Mouse (Mus musculus) splenic B cell, adult 2 months (primary cell): ENCODE data around the gene Fam111a.

ENCODE experiments used
- DNase-seq: peaks from one replicate; pipeline ENCODE4 v3.0.0-alpha.2; 2011; ENCODE audit warnings: low read depth, low spot score
- H3K27me3 ChIP-seq: 2 replicates; pipeline ENCODE4 v1.6.1; 2012; ENCODE audit warnings: mild to moderate bottlenecking, low read length, moderate library complexity, mixed read lengths; ENCODE audit not compliant: control insufficient read depth, poor library complexity, insufficient read depth, severe bottlenecking
- H3K36me3 ChIP-seq: 2 replicates; pipeline ENCODE4 v1.6.1; 2012; ENCODE audit warnings: mild to moderate bottlenecking, low read length, moderate library complexity, mixed read lengths; ENCODE audit not compliant: control insufficient read depth, poor library complexity, insufficient read depth, severe bottlenecking

Fam111a gene

DNA sequence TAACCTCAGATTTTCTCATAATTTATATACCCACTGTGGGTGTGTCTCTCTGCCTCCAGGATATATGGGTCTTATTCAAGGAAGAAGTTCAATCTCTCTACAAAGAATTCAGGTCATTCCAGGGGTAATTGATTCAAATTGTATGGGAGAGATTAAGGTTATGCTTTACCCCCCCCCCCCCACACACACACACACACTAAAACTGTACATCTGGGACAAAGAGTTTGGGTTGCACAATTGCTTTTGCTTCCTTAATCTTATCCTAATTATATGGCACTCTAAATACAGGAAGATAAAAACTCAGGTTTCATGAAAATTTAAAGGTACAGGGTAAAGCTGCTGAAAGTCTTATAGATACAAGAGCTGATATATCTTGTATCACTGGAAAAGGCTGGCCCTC, 8.4 kb upstream of the Fam111a start:
- no peaks in the 10 kb centered on the region; the same call in 1 of the 2 replicates for H3K36me3 ChIP-seq
- no peaks in the 10 kb centered on the region for H3K27me3 ChIP-seq
- no peak for DNase-seq

DNA sequence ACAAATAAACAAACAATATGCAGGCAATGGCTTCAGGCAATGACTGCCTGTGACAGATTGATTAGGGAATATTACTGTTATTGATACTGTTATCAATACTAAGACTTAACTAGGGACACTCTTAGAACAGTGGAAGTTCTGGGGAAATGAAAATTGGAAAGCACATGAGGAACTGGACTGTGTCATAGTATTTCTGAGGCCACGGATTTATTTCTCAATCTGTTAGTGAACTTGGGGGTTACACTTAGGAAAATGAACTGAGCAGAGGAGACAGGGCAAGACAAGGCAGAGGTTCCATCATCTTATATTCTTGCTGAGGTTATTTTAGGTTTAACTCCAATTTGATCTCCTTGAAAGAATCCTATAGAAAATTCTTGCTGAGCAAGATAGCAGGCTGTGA, 5.6 kb upstream of the Fam111a start:
- no peak for DNase-seq
- H3K27me3 ChIP-seq, result no peaks in the 10 kb centered on the region
- no peaks in the 10 kb centered on the region for H3K36me3 ChIP-seq

DNA sequence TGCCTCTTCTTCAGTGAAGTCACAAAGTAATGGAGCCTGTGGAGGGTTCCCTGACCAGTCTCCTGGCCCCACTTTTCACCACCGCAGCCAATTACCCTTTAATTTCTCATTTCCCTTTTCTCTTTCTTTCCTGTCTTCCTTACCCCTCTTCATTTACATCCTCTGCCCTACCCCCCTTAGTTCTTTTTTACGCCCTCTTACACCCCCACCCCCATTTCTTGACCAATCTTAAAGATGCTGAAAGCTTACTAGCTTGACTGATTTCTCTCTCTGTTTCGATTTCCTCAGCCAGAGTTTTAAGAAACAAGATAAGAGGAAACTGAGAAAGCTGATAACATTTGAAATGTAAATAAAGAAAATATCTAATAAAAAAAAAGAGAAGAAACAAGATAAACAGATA, 4.8 kb upstream of the Fam111a start:
- peak; percentile 45 for DNase-seq
- H3K27me3 ChIP-seq, result no peaks in the 10 kb centered on the region
- no peaks in the 10 kb centered on the region for H3K36me3 ChIP-seq

DNA sequence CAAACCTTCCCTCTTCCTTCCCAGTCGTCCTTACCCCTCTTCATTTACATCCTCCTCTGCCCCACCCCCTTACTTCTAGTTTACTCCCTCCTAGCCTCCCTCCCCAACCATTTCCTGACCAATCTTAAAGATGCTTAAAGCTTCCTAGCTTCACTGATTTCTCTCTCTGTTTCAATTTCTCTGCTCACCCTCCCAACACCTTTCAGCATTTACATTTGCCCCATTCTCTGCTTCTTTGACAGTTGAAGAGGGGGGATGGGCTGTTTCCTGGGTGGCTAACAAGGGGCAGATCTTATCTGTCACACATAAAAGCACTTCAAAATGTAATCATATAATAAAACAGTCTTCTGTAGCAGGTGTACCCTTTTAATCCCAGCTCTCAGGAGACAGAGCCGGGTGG, 3.9 kb upstream of the Fam111a start:
- DNase-seq, result peak; percentile 60
- Histone ChIP-seq H3K27me3 (no peaks in the 10 kb centered on the region), H3K36me3 (no peaks in the 10 kb centered on the region)

DNA sequence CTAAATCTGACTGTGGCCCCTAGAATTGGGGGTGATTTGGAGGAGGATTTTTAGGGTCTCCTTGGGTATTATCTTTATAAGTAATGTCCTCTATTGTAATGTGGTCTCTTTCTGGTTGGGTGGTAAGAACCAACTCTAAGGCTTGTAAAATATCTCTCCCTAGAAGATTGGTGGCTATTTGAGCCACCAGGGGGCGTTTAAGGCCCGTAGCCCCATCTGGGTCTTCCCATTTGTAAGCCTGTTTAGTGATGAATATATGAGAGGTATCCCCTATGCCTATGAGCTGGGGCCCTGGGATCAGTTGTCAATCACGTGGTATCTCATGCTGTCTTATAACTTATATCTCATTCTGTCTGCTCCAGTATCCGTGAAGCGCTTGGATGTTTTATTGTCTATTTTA, 3.6 kb downstream of the Fam111a start:
- Histone ChIP-seq H3K36me3 (no peaks in the 10 kb centered on the region), H3K27me3 (no peaks in the 10 kb centered on the region)
- DNase-seq, result peak; percentile 72

DNA sequence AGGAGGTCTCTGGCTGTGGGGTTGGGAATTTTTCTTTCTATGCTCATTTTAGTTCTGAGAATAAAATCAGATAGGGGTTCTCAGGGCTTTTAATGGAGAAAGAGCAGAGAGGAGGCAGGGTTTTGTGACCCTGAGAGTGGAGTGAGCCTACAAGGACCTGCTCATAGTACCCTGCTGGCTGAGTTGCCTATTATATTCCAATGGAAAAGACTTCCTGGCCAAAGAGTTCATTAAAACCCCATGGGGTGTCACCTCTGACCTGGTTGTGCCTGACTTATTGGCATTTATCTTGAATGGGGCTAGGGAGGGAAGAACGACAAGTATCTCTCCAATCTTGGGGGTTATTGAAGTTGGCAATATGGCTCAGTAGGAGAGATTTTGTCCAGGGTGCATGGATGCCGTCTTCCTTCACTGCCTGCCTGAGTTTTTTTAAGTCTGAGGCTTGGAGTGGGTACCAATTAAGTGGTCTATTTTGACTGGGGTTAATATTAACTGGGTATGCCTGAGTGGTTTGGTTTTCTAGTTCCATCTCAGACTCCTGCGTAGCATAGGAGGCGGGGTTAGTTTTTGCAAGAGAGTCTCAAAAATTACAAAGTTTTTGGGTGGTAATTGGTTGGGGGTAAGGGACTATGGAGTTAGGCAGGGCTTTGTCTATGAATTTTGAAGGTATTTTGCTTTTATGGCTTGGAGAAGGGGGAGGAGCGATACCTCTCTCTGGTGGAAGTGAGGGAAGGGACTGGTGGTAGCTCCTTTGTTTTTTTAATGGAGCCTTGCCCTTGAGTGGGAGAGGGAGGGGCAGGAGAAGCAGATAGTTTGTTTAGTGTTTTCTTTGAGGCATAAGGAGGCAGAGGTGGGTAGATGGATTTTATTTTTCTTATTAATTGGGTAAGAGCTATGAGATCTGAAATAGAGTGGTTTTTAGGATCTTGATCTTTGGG, 4.7 kb downstream of the Fam111a start:
- DNase-seq, result no peak
- Histone ChIP-seq H3K36me3 (no peaks in the 10 kb centered on the region), H3K27me3 (no peaks in the 10 kb centered on the region)

DNA sequence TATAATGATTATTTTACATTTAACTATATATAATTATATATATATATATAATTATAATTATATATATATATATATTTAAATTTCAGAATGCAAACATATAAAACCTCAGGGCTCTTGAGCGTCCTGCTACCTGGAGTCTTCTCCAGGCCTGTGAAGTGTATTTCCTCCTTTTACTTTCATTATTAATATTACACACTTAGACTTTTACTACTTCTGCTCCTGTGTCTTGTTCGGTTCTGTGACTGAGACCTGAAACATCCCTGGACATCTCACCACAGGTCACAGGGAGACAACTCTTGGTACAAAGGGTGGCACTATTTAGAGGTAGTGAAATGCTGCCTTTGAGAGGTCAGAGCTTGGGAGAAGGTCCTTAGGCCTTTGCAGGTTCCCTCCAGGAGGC, 10.8 kb downstream of the Fam111a start:
- Histone ChIP-seq H3K27me3 (no peaks in the 10 kb centered on the region), H3K36me3 (no peaks in the 10 kb centered on the region)
- DNase-seq, result peak; percentile 59

DNA sequence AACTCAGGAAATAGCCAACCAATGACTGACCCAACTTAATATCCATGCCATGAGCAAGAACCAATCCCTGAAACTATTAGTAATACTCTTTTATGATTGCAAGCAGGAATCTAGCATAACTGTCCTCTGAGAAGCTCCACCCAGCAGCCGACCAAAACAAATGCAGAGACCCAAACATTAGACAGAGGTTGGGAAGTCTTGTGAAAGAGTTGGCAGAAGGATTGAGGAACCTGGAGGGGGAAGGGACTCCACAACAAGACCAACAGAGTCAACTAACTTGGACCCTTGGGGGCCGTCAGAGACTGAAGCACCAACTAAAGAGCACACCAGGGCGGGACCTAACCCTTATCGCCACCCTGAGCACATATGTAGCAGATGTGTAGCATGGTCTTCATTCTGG, 12.7 kb downstream of the Fam111a start:
- no peaks in the 10 kb centered on the region for H3K27me3 ChIP-seq
- DNase-seq, result no peak
- no peaks in the 10 kb centered on the region for H3K36me3 ChIP-seq

DNA sequence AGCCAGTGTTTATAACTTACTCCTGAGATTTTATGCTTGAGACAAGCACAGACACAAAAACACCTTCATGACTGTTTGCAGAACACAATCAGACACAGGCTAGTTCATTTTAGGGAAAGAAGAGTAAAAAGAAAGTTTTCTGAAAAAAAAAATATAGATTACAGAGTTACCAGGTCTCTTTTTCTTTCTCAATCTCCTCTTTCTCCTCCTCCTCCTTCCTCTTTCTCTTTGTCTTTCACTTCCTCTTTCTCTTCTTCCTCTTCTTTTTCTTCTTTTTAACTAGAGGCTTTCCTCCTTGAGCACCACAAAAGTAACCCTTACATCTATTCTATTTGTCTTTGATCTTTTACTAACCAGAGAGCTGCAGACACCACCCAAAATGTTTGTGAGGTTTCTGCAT, 18.7 kb downstream of the Fam111a start:
- Histone ChIP-seq H3K36me3 (0 out of 2 replicates have a peak, but pooled peaks cover 3% of the 10 kb centered on the region), H3K27me3 (no peaks in the 10 kb centered on the region)
- peak; percentile 60 for DNase-seq

DNA sequence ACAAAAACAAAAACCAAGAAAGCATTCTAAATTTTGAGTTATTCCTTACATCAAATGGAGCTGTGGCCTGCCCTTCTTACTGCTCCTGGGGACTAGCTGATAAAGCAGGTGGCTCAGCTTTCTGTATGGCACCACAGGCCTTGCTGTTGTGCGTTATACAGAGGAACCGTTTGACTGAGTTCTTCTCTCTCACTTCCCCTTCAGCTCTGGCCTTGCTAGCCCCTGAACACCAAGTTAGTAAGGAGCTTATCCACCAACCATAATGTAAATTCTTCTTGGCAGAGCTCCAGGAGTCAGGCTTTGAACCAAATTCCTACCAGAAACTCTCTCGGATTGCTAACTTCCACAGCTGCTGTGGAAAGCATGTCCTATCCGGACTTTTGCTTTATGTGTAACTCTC, 21.5 kb downstream of the Fam111a start:
- Histone ChIP-seq H3K36me3 (peaks cover 5% of the 10 kb centered on the region; the same call in 1 of the 2 replicates), H3K27me3 (no peaks in the 10 kb centered on the region)
- peak; percentile 78 for DNase-seq

DNA sequence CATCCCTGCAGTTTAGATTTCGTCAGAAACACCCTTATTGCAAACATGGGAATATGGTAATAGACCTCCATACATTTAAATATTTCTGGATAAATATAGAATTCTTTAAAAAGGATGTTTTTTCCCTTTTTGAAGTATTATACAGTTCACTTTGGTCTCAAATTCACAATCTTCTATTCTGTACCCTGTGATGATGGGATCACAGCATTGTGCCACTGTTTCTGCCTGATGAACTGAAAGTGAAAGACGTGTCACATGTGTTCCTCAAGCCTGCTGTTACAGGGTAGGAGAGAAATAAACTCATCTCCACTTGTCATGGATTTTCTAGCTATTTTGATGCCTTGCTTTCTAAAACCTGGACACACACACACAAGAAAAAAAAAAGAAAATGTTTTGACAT, 25.3 kb downstream of the Fam111a start:
- Histone ChIP-seq H3K36me3 (peaks cover 7% of the 10 kb centered on the region), H3K27me3 (no peaks in the 10 kb centered on the region)
- DNase-seq, result peak; percentile 43

DNA sequence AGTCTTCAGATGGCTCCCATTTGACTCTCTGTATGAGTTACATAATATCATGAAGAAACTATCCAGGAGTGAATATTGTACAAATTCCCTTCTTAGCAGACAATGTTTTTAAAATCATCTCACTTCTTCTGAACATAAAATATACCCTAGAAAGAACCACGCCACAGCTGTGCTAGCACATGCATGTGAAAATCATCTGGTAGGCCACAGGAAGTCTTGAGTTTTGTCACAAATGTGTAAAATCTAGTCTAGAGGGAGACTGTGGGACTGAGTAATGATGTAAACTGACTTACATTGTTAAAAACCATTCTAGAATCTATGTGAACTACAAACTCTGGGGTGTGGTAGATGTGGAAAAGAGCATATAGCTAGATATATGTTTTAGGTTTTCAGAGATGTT, 26.1 kb downstream of the Fam111a start:
- Histone ChIP-seq H3K27me3 (no peaks in the 10 kb centered on the region), H3K36me3 (peaks cover 7% of the 10 kb centered on the region)
- peak; percentile 23 for DNase-seq

DNA sequence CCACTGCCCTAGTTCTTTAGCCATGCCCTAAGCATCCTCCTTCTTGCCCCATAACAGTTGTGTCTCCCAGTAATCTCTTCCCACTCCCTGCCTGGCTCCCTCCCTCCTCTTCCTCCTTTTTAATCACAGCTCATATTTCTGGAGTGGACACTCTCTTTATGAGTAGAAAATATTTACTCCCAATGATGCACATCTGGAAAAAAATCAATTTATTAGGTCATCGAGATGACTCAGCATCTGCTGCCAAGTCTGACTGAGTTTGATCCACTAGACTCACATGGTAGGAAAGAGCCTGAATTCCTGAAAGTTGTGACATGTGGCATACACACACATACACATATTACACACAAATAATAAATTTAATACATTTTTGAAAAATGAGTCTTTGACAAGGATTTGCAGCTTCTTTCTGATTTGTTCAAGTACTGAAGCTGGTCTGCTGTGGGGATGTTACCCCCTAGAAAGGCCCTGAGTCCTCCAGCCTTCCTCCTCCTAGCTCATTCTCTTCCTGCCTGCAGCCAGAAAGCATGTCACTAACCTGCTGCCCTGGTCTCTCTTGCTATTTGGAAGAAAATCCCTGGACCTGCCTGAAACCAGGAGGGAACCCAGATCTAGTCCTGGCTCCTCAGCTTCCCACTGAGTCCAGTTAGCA, 27.2 kb downstream of the Fam111a start:
- Histone ChIP-seq H3K27me3 (no peaks in the 10 kb centered on the region), H3K36me3 (peaks cover 12% of the 10 kb centered on the region)
- no peak for DNase-seq

DNA sequence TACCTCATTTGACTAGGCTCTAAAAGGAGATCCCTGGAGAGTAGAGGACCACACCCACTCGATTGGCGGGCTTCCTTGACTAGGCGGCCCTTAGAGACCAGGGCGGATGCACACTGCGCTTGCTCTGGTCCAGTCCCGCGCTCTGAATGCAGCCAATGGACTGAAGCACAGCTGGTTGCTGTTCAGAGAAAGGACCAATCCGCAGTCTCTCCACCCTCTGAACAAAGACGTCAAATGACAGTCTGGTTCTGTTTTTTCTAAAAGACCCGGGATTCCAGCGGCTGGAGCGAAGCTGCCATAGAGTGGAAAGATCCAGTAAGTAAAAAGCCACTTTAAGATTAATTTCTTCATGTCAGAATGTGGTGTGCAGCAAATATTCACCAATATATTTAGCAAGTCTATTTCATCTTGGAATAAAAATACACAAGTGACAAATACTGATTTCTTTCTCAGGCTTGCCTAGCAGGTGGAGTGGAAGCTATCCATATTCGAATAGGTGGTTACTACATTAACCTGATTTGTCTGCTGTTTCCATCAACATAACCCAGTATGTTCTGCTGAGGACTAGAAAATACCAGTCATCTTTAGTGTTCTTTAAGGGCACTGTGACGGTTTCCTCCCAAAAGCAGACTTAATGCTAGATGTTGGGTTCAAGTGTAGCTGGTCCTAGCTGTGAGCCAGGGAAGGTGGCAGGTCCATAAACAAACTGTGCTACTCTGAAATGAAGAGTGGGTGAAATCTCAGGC, 27.9 kb downstream of the Fam111a start:
- DNase-seq, result peak; percentile 94
- no peaks in the 10 kb centered on the region for H3K27me3 ChIP-seq

DNA sequence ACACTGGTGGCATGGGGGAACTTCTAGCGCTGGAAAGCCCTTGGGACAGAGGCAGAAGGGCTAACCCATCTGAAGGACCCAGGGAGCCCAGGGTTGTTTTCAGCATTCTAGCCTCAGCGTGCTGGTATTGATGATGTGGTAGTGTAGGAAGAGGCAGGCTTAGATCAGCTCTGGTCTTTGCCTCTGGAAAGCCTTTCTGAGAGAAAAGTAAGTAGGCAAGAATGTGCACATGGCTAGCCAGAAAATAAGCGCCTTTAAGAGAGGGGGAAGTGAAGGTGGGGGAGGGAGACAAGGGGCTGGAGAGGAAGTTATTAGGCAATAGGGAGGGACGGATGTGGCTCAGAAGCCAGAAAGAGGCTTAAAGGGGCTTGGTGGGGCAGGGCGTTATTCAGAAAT, 28.5 kb downstream of the Fam111a start:
- H3K36me3 ChIP-seq, result peaks cover 14% of the 10 kb centered on the region
- H3K27me3 ChIP-seq, result no peaks in the 10 kb centered on the region
- peak; percentile 73 for DNase-seq

More for the DNA sequence above, 27.9 kb downstream of the Fam111a start:
- H3K36me3 ChIP-seq, result peaks cover 18% of the 10 kb centered on the region
